Mouse (Mus musculus): ENCODE measurements around the gene Trim3. TPM values are rescaled to one million over a fixed set of nuclear protein-coding genes. Genes with fewer than 3 reads are reported as not detected.

The Trim3 gene
- polyA plus RNA-seq, 1 experiment: 22.0 TPM

DNA sequence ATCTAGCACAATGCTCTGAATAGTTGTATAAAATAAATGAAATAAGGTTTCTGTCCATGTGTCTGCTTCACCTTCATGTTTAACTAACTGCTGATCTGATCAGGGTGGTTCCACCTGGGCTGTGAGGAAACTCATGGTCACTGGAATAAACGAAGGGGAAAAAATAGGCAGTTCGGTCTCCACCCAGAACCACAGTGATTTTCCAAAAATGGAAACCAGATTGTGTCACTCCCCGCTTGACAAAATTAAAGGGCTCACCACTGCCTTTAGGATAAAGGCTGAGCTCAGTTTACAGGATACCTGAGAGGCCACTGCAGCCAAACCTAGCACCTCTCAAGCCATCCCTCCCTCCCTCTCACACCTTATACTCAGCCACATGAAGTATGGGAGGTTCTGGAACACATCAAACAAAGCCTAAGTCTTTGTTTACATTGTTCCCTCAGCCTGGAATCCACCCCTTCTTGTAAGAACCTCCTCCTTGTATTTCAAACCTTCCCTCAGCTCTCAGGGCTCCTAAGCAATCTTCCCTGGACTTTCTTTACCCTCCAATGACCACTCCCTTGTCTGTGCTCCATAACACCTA is 57.1 kb downstream of the Trim3 start:
- WGBS: 49% methylated on average over 3 of the region's 3 CpGs
- no peak for DNase-seq
- Histone ChIP-seq H3K36me3 (ENCODE audit: control insufficient read depth, insufficient read depth, low read length) (no peaks in the 10 kb centered on the region), H3K27me3 (ENCODE audit: control insufficient read depth, insufficient read depth, low read length) (no peaks in the 10 kb centered on the region; the same call in 1 of the 2 replicates), H3K4me3 (ENCODE audit: control insufficient read depth, insufficient read depth, low read length) (no peak overlapping the region), H3K4me1 (replicated peaks; ENCODE audit: control insufficient read depth, insufficient read depth, low read length) (peaks cover 4% of the 10 kb centered on the region; the same call in 1 of the 2 replicates), H3K27ac (ENCODE audit: control insufficient read depth, insufficient read depth, low read length) (no peak overlapping the region)
- TF ChIP-seq CTCF (IDR thresholded peaks at IDR 0.05; ENCODE audit: borderline replicate concordance, control insufficient read depth, extremely low read depth, insufficient read depth, low read length, poor library complexity) (no peak), POLR2A (IDR thresholded peaks at IDR 0.05; ENCODE audit: control insufficient read depth, extremely low read depth, insufficient read depth, low read length, poor library complexity) (no peak)

GRCm38 (mm10) chr7:105574537-105574936 is 58.8 kb downstream of the Trim3 start:
- Histone ChIP-seq H3K27me3 (ENCODE audit: control insufficient read depth, insufficient read depth, low read length) (no peaks in the 10 kb centered on the region), H3K4me3 (ENCODE audit: control insufficient read depth, insufficient read depth, low read length) (no peak overlapping the region), H3K36me3 (ENCODE audit: control insufficient read depth, insufficient read depth, low read length) (no peaks in the 10 kb centered on the region), H3K4me1 (replicated peaks; ENCODE audit: control insufficient read depth, insufficient read depth, low read length) (no peaks in the 10 kb centered on the region), H3K27ac (ENCODE audit: control insufficient read depth, insufficient read depth, low read length) (no peak overlapping the region)
- WGBS: 97% methylated on average over 4 of the region's 4 CpGs
- TF ChIP-seq POLR2A (IDR thresholded peaks at IDR 0.05; ENCODE audit: control insufficient read depth, extremely low read depth, insufficient read depth, low read length, poor library complexity): no peak
- TF ChIP-seq CTCF (IDR thresholded peaks at IDR 0.05; ENCODE audit: borderline replicate concordance, control insufficient read depth, extremely low read depth, insufficient read depth, low read length, poor library complexity): no peak
- DNase-seq: no peak

DNA sequence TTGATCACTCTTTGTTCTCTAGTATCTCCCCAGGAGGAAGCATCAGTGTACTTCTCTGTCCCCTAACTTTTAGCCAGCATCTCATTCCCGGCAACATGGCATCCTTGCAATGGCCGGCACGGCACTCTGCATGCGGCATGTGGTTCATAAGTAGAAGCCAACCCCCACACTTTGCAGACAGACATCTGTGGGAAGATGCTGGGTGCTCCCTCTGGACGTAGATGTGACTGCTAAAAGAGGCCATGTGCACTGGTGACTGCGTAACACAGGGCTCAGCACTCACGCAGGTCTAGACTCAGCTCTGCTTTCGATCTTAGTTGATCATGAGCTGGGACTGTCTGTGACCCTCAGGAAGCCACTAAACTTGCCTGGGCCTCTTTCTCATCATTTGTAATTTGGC is 60.4 kb downstream of the Trim3 start:
- WGBS: 95% methylated on average over 8 of the region's 8 CpGs
- Histone ChIP-seq H3K36me3 (ENCODE audit: control insufficient read depth, insufficient read depth, low read length) (no peaks in the 10 kb centered on the region), H3K27me3 (ENCODE audit: control insufficient read depth, insufficient read depth, low read length) (no peaks in the 10 kb centered on the region), H3K27ac (ENCODE audit: control insufficient read depth, insufficient read depth, low read length) (no peak overlapping the region), H3K4me1 (replicated peaks; ENCODE audit: control insufficient read depth, insufficient read depth, low read length) (no peaks in the 10 kb centered on the region), H3K4me3 (ENCODE audit: control insufficient read depth, insufficient read depth, low read length) (no peak overlapping the region)
- DNase-seq: no peak
- TF ChIP-seq CTCF (IDR thresholded peaks at IDR 0.05; ENCODE audit: borderline replicate concordance, control insufficient read depth, extremely low read depth, insufficient read depth, low read length, poor library complexity) (no peak), POLR2A (IDR thresholded peaks at IDR 0.05; ENCODE audit: control insufficient read depth, extremely low read depth, insufficient read depth, low read length, poor library complexity) (no peak)

DNA sequence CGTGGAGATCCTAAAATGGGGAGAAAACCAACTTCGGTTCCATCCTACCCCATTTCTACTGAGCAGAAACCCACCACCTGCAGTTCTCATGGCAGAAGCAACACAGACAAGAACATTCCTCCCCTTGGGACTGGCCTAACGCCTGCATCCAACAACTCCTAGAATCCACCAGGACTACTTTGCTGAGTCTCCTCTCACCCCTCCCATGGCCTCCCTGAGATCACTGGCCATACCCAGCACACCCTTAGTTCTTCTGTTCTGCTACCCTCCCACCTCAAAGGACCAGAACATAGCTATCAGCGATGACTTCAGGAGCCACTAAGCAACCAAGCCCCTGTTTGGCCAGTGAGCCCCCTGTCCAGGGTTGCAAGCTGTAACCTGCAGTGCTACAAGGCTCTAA is 62.6 kb downstream of the Trim3 start:
- Histone ChIP-seq H3K4me1 (replicated peaks; ENCODE audit: control insufficient read depth, insufficient read depth, low read length) (no peaks in the 10 kb centered on the region), H3K27ac (ENCODE audit: control insufficient read depth, insufficient read depth, low read length) (no peak overlapping the region), H3K4me3 (ENCODE audit: control insufficient read depth, insufficient read depth, low read length) (no peak overlapping the region), H3K36me3 (ENCODE audit: control insufficient read depth, insufficient read depth, low read length) (no peaks in the 10 kb centered on the region), H3K27me3 (ENCODE audit: control insufficient read depth, insufficient read depth, low read length) (no peaks in the 10 kb centered on the region)
- TF ChIP-seq CTCF (IDR thresholded peaks at IDR 0.05; ENCODE audit: borderline replicate concordance, control insufficient read depth, extremely low read depth, insufficient read depth, low read length, poor library complexity) (no peak), POLR2A (IDR thresholded peaks at IDR 0.05; ENCODE audit: control insufficient read depth, extremely low read depth, insufficient read depth, low read length, poor library complexity) (no peak)
- DNase-seq: no peak
- 94% methylated on average over 4 of the region's 4 CpGs for WGBS

- H3K4me1 ChIP-seq (replicated peaks; ENCODE audit: control insufficient read depth, insufficient read depth, low read length): no peaks in the 10 kb centered on the region
- no peak overlapping the region for H3K4me3 ChIP-seq (ENCODE audit: control insufficient read depth, insufficient read depth, low read length)
- no peaks in the 10 kb centered on the region for H3K36me3 ChIP-seq (ENCODE audit: control insufficient read depth, insufficient read depth, low read length)
- DNase-seq: no peak
- WGBS: 95% methylated on average over 12 of the region's 12 CpGs
- H3K27ac ChIP-seq (ENCODE audit: control insufficient read depth, insufficient read depth, low read length): no peak overlapping the region
- no peak for TF ChIP-seq POLR2A (IDR thresholded peaks at IDR 0.05; ENCODE audit: control insufficient read depth, extremely low read depth, insufficient read depth, low read length, poor library complexity)
- TF ChIP-seq CTCF (IDR thresholded peaks at IDR 0.05; ENCODE audit: borderline replicate concordance, control insufficient read depth, extremely low read depth, insufficient read depth, low read length, poor library complexity): no peak
- H3K27me3 ChIP-seq (ENCODE audit: control insufficient read depth, insufficient read depth, low read length): no peaks in the 10 kb centered on the region
Measured at GRCm38 (mm10) chr7:105569512-105570496, 63.6 kb downstream of the Trim3 start.

DNA sequence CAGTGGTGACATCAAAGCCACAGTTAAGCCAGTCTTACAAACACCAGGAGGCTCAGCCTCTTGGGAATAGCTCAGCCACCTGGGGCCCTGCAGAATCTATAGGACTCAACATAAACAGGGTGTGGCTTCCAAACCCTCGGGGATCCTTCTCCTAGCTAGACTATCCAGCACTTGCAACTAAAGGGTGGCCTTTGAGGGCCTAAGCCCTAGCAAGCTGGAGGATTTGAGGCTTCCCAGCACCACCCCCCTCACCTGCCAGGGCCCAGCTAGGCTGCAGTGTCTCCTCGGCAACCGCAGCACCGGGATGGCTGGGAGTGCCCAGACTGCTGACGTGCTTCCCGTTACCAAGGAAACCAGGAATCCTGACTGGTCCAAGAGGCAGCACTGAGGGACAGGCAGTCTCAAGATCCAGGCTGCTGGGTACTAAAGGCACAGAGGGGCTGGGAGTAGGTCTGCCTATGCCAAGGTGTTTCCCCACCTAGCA is 64.3 kb downstream of the Trim3 start:
- Histone ChIP-seq H3K4me1 (replicated peaks; ENCODE audit: control insufficient read depth, insufficient read depth, low read length) (no peaks in the 10 kb centered on the region), H3K27ac (ENCODE audit: control insufficient read depth, insufficient read depth, low read length) (no peak overlapping the region), H3K4me3 (ENCODE audit: control insufficient read depth, insufficient read depth, low read length) (no peak overlapping the region), H3K36me3 (ENCODE audit: control insufficient read depth, insufficient read depth, low read length) (no peaks in the 10 kb centered on the region), H3K27me3 (ENCODE audit: control insufficient read depth, insufficient read depth, low read length) (no peaks in the 10 kb centered on the region)
- DNase-seq: no peak
- TF ChIP-seq POLR2A (IDR thresholded peaks at IDR 0.05; ENCODE audit: control insufficient read depth, extremely low read depth, insufficient read depth, low read length, poor library complexity) (no peak), CTCF (IDR thresholded peaks at IDR 0.05; ENCODE audit: borderline replicate concordance, control insufficient read depth, extremely low read depth, insufficient read depth, low read length, poor library complexity) (no peak)
- 87% methylated on average over 6 of the region's 6 CpGs for WGBS
